Mouse (Mus musculus): Measurements from ENCODE around the gene Adgre5.

Gene Adgre5

DNA sequence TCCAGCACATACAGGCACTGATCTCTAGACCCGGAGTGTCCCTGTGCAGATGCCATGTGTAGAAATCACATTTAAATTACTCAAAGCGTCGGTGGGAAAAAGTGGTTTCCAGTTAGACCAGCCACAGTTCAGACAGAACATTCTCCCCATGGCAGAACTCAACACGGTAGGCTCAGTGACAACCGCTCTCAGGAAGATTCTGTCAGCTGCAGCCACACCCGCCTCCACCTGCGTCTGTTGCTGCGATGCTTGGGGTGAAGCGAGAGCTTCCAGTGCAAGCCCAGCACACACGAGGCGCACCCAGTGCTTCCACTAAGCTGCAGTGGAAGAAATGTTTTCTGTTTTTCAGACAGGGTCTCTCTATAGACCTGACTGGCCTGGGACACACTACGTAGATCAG, 61.3 kb downstream of the Adgre5 start:
- DNase-seq, result no peak

DNA sequence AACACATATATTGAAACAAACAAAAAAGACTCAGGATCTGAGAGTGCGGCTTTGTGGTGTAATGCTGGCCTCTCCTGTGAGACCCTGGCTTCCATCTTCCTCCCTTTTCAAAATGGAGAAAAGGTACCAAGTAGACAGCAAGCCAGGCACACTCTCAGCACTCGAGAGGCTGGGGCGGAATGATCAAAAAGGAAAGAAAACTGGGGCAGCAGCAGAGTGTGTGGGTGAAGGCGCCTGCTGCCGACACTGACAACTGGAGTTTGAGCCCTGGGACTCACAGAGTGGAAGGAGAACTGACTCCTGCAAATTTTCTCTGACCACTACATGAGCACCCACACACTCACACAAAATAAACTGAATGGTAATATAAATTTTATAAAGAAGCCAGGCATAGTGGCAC, 66.6 kb downstream of the Adgre5 start:
- no peak for DNase-seq
